Mouse (Mus musculus) thymus, adult 2 months (tissue): ENCODE data around the gene Gphn. TPM values are rescaled to one million over a fixed set of nuclear protein-coding genes. Genes with fewer than 3 reads are reported as not detected.

ENCODE experiments used
- DNase-seq: peaks from one replicate; pipeline ENCODE4 v3.0.0; 2021
- H3K27ac ChIP-seq: fragments of 200-500 bp; 2 replicates; pipeline ENCODE4 v1.5.1; 2012; ENCODE audit warnings: low read length, control low read depth; ENCODE audit not compliant: control insufficient read depth, insufficient read depth
- H3K27me3 ChIP-seq: fragments of 200-500 bp; 2 replicates; pipeline ENCODE4 v1.6.1; 2012; ENCODE audit warnings: mild to moderate bottlenecking, low read length, moderate library complexity, mixed read lengths; ENCODE audit not compliant: control insufficient read depth, insufficient read depth
- H3K36me3 ChIP-seq: fragments of 200-500 bp; 2 replicates; pipeline ENCODE4 v1.6.1; 2012; ENCODE audit warnings: mild to moderate bottlenecking, low read length, moderate library complexity; ENCODE audit not compliant: control insufficient read depth, insufficient read depth
- H3K4me1 ChIP-seq: fragments of 200-500 bp; replicated peaks from 2 replicates; pipeline ENCODE4 v1.6.1; 2012; ENCODE audit warnings: low read length; ENCODE audit not compliant: control insufficient read depth, insufficient read depth
- H3K4me3 ChIP-seq: fragments of 200-500 bp; 2 replicates; pipeline ENCODE4 v1.5.1; 2012; ENCODE audit warnings: mild to moderate bottlenecking, low read length, control low read depth, moderate library complexity; ENCODE audit not compliant: control insufficient read depth, insufficient read depth
- CTCF ChIP-seq: fragments of 200-500 bp; IDR thresholded peaks from 2 replicates; pipeline ENCODE4 v1.5.1; 2012; ENCODE audit warnings: mild to moderate bottlenecking, control low read depth, low read length, moderate library complexity, borderline replicate concordance; ENCODE audit not compliant: control insufficient read depth, poor library complexity, insufficient read depth; ENCODE audit errors: extremely low read depth
- POLR2A ChIP-seq: fragments of 200-500 bp; IDR thresholded peaks from 2 replicates; pipeline ENCODE4 v1.6.1; 2012; ENCODE audit warnings: mild to moderate bottlenecking, low read length, control low read depth, moderate library complexity; ENCODE audit not compliant: control insufficient read depth, poor library complexity, insufficient read depth; ENCODE audit errors: extremely low read depth
- WGBS: fragments of 180-500 bp; shearing (Covaris S2); methylation state at CpG from one replicate; pipeline ENCODE4 v1.1.7; 2018; 5-methylcytosine and 5-hydroxymethylcytosine counted together
- polyA plus RNA-seq: library from polyadenylated mRNA; depleted of rRNA; stranded (reverse); fragments of >200 nt; gene quantifications from 2 replicates; pipeline ENCODE4 v1.2.3, GENCODE M21; 2012; rRNA removed

The Gphn gene
- polyA plus RNA-seq, result 8.2 and 12.0 TPM in 2 replicates

DNA sequence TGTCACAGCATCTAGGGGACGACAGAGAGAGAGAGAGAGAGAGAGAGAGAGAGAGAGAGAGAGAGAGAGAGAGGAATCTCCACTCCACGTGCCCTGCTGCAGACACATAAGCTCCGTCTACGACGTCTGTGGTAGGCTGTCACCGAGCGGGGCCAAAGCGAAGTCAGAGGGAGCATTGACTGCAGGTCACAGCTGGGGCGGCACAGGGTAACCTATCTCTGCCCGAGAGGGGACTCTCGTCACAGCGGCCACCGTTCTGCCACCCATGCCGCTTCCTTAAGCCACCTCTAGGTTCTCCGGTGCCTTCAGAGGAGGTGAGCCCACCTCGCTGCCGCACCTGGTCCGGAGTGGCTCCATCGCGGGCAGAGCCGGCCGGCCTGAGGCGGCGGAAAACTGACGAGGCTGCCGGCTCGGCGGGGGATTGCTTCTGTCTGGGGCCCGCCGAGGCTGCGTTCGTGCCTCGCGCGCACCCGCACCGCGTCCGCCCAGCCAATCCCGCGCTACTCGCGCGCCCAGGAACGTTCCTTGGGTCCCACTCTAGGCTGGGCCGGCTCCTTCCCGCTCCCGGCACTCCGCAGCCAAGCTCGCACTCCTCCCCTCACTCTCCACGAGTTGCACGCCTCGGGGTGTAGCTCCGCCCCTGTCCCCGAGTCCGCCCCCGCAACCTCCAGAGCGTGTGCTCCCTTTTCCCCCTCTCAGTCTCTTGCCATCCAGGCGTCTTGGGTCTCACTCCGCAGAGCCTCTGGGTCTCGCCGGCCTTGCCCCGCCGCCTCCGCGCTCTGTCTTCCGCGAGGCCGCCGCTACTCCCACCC, at the start of gene Gphn:
Gphn (plus strand) TSS at position 673 of the 812 bp plus-strand sequence.
- DNase-seq, result peak; percentile 79
- under 1% methylated on average over 70 of the region's 70 CpGs for WGBS

DNA sequence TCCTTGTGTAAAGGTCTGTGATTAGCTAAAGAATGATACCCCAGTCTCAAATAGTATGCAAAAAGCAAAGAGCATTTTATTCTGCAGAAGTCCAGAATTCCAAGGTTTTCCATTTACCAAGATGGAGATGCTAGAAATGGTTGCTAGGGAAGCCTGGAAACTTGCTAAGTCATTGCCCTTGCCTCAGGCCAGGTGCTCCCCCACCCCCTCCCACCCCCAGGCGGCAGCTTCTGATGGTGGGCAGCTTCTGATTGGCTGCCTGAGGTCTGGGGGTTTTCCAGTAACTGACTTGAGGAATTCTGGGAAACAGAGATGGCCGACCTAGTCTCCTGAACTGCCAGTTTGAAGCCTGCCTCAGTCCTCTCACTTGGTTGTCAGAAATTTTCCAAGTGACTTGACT, 44.7 kb upstream of the Gphn start:
- H3K4me1 ChIP-seq, result no peaks in the 10 kb centered on the region
- 70% methylated on average over 2 of the region's 2 CpGs for WGBS
- no peaks in the 10 kb centered on the region for H3K36me3 ChIP-seq
- H3K4me3 ChIP-seq, result no peak overlapping the region
- no peak overlapping the region for H3K27ac ChIP-seq
- DNase-seq, result no peak
- TF ChIP-seq POLR2A, result no peak
- no peak for TF ChIP-seq CTCF
- H3K27me3 ChIP-seq, result no peaks in the 10 kb centered on the region

More for the DNA sequence above, at the start of gene Gphn:
- TF ChIP-seq POLR2A (peak; percentile 65; the same call in 1 of the 2 replicates), CTCF (0 out of 2 replicates have a peak, but pooled peaks have one; percentile 60)
- Histone ChIP-seq H3K27me3 (no peaks in the 10 kb centered on the region), H3K36me3 (no peaks in the 10 kb centered on the region), H3K4me3 (peak within 1 kb of the TSS; percentile 74), H3K4me1 (no peaks in the 10 kb centered on the region), H3K27ac (peak within 1 kb of the TSS; percentile 33)

DNA sequence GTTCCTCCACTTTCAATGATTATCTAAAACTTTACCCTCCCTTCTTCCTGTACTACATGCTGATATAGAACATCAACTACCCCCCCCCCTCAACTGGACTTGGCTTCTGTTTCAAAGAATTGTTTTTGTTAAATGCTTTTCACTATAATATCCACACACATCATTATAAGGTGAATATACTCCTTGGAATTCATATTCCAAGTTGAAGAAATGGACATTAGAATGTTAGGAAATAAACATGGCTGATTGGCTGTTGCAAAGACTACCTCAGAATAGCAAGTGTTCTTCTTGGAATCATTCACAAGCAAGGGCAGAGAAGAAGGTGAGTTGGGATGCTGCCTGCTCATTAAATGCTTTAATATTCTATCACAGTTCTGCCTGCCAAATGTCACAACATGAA, 32.2 kb upstream of the Gphn start, which contains the start of gene Gm6657:
Gm6657 (plus strand) TSS at position 301 of the 400 bp plus-strand sequence.
- no peaks in the 10 kb centered on the region for H3K27me3 ChIP-seq
- H3K36me3 ChIP-seq, result no peaks in the 10 kb centered on the region
- no peak within 1 kb of the TSS for H3K27ac ChIP-seq
- H3K4me3 ChIP-seq, result no peak within 1 kb of the TSS
- no peak for TF ChIP-seq POLR2A
- TF ChIP-seq CTCF, result no peak
- no peaks in the 10 kb centered on the region for H3K4me1 ChIP-seq
- no peak for DNase-seq

DNA sequence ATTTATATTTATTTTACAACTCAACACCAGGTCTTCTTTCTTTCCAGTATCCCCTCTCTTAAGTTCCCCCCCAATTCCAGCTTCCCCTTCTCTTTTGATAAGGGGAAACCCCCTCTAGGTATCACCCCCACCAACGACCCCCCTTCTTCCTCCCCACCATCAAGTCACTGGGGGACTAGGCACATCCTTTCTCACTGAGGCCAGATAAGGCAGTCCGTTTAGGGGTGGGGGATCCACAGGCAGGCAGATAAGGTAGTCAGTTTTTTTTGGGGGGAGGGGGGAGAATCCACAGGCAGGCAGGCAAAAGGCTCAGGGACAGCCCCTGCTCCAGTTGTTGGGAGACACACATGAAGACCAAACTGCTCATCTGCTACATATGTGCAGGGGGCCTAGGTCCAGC, 30.8 kb upstream of the Gphn start:
- no peak overlapping the region for H3K27ac ChIP-seq
- no peaks in the 10 kb centered on the region for H3K4me1 ChIP-seq
- TF ChIP-seq CTCF (no peak), POLR2A (no peak)
- no peaks in the 10 kb centered on the region for H3K27me3 ChIP-seq
- WGBS, result 52% methylated on average over 2 of the region's 2 CpGs
- no peaks in the 10 kb centered on the region for H3K36me3 ChIP-seq
- DNase-seq, result no peak
- H3K4me3 ChIP-seq, result no peak overlapping the region

DNA sequence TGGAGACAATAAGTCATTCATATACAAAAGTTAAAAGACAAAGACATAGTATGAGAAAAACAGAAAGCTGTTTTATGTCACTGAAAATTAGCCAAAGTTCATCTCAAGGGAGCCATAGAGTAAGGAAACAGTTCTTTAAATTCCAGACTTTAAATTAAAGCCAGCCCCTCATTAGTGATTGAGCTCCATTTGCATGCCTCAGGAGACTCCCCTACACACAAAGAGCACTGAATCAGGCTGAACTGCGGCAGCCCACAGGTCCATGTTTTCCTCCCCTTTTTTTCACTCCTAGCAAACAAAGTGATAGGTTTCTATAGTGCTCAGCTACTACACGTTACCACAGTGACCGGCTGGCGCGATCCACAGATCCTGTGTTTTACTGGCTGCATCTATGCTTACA, 22.5 kb upstream of the Gphn start:
- H3K4me3 ChIP-seq, result no peak overlapping the region
- TF ChIP-seq POLR2A, result no peak
- no peak for DNase-seq
- H3K27me3 ChIP-seq, result no peaks in the 10 kb centered on the region
- no peak overlapping the region for H3K27ac ChIP-seq
- 95% methylated on average over 5 of the region's 5 CpGs for WGBS
- no peaks in the 10 kb centered on the region for H3K4me1 ChIP-seq
- H3K36me3 ChIP-seq, result no peaks in the 10 kb centered on the region

DNA sequence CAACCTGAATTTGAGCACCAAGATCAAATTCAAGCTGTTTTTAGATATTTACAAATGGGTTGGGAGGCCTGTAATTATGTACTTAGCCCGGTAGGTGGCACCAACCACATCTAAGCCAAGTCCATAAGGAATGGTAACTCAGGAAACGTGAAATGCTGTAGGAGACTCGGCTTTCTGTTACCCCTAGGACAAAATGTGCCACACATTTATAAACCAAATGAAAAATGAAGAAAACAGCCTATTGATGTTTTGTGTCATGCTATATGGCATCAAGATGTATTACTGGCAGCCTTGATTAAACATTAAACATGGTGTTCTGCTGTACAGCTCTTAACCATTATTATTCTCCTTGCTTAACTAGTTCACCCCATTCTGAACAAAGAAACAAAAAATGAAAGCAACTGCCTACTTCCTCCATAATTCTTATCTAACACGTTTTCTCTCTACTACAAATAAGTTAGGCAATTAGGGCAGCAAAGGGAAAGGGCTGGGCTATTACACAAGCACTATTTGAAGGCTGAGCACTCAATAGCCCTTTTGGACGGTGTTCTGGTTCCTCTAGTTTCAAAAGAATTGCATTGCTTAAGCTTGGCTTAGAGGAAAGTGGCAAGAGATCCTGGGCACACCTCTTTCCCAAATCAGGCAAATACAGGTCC, 20.1 kb upstream of the Gphn start:
- Histone ChIP-seq H3K4me1 (no peaks in the 10 kb centered on the region), H3K4me3 (no peak overlapping the region), H3K36me3 (no peaks in the 10 kb centered on the region), H3K27ac (no peak overlapping the region), H3K27me3 (no peaks in the 10 kb centered on the region)
- peak; percentile 53 for DNase-seq
- no peak for TF ChIP-seq POLR2A
- no peak for TF ChIP-seq CTCF
- 13% methylated on average over 5 of the region's 5 CpGs for WGBS
